Mouse (Mus musculus): ENCODE measurements around the gene Nuf2. TPM values are rescaled to one million over a fixed set of nuclear protein-coding genes. Genes with fewer than 3 reads are reported as not detected.
"Not testable (repeated sequence)": the region's sequence is repeated elsewhere in the genome, so short reads cannot be mapped to it uniquely, and the experiment has no call there.

The Nuf2 gene
- polyA plus RNA-seq, 1 experiment from 2014 or later: 6.2 TPM

GRCm38 (mm10) chr1:169526006-169526680 lies 5.1 kb downstream of the Nuf2 start:
- ATAC-seq (ENCODE audit: low read depth): no peak
- Histone ChIP-seq H3K36me3 (ENCODE audit: control insufficient read depth, insufficient read depth, low read length) (no peaks in the 10 kb centered on the region), H3K4me2 (ENCODE audit: low read depth, low read length) (no peak overlapping the region), H3K27me3 (ENCODE audit: control insufficient read depth, insufficient read depth, low read length) (no peaks in the 10 kb centered on the region), H3K27ac (ENCODE audit: low read depth, low read length) (no peak overlapping the region), H3K9me3 (ENCODE audit: control insufficient read depth, low read length) (no peaks in the 10 kb centered on the region), H3K4me1 (ENCODE audit: control insufficient read depth, insufficient read depth, low read length) (no peaks in the 10 kb centered on the region), H3K9ac (replicated peaks; ENCODE audit: low read depth, low read length) (no peak overlapping the region), H3K4me3 (ENCODE audit: low read depth, low read length) (no peak overlapping the region)
- WGBS: 94% methylated on average over 5 of the region's 5 CpGs

GRCm38 (mm10) chr1:169519337-169519736 lies 11.9 kb downstream of the Nuf2 start:
- Histone ChIP-seq H3K9me3 (ENCODE audit: control insufficient read depth, low read length) (no peaks in the 10 kb centered on the region), H3K4me2 (ENCODE audit: low read depth, low read length) (no peak overlapping the region), H3K27ac (ENCODE audit: low read depth, low read length) (no peak overlapping the region), H3K4me1 (ENCODE audit: control insufficient read depth, insufficient read depth, low read length) (no peaks in the 10 kb centered on the region), H3K36me3 (ENCODE audit: control insufficient read depth, insufficient read depth, low read length) (no peaks in the 10 kb centered on the region), H3K27me3 (ENCODE audit: control insufficient read depth, insufficient read depth, low read length) (no peaks in the 10 kb centered on the region), H3K4me3 (ENCODE audit: low read depth, low read length) (no peak overlapping the region), H3K9ac (replicated peaks; ENCODE audit: low read depth, low read length) (no peak overlapping the region)
- 95% methylated on average over 11 of the region's 11 CpGs for WGBS
- ATAC-seq (ENCODE audit: low read depth): no peak

GRCm38 (mm10) chr1:169517899-169518517 lies 13.3 kb downstream of the Nuf2 start:
- H3K4me1 ChIP-seq (ENCODE audit: control insufficient read depth, insufficient read depth, low read length); ATAC-seq (ENCODE audit: low read depth); H3K27me3 ChIP-seq (ENCODE audit: control insufficient read depth, insufficient read depth, low read length); H3K36me3 ChIP-seq (ENCODE audit: control insufficient read depth, insufficient read depth, low read length); H3K9me3 ChIP-seq (ENCODE audit: control insufficient read depth, low read length); H3K27ac ChIP-seq (ENCODE audit: low read depth, low read length); H3K4me2 ChIP-seq (ENCODE audit: low read depth, low read length); H3K9ac ChIP-seq (replicated peaks; ENCODE audit: low read depth, low read length); H3K4me3 ChIP-seq (ENCODE audit: low read depth, low read length): not testable (repeated sequence)
- 91% methylated on average over 6 of the region's 7 CpGs for WGBS

- Histone ChIP-seq H3K4me3 (ENCODE audit: low read depth, low read length) (no peak overlapping the region), H3K36me3 (ENCODE audit: control insufficient read depth, insufficient read depth, low read length) (no peaks in the 10 kb centered on the region), H3K27ac (ENCODE audit: low read depth, low read length) (no peak overlapping the region), H3K9me3 (ENCODE audit: control insufficient read depth, low read length) (no peaks in the 10 kb centered on the region), H3K9ac (replicated peaks; ENCODE audit: low read depth, low read length) (no peak overlapping the region), H3K27me3 (ENCODE audit: control insufficient read depth, insufficient read depth, low read length) (no peaks in the 10 kb centered on the region), H3K4me2 (ENCODE audit: low read depth, low read length) (no peak overlapping the region), H3K4me1 (ENCODE audit: control insufficient read depth, insufficient read depth, low read length) (no peaks in the 10 kb centered on the region)
- WGBS: 98% methylated on average over 8 of the region's 8 CpGs
- no peak for ATAC-seq (ENCODE audit: low read depth)
These were observed 13.8 kb downstream of the Nuf2 start for GRCm38 (mm10) chr1:169517376-169517892.

GRCm38 (mm10) chr1:169506354-169506753 lies 24.9 kb downstream of the Nuf2 start:
- WGBS: 89% methylated on average over 6 of the region's 6 CpGs

GRCm38 (mm10) chr1:169502876-169503275 lies 28.4 kb downstream of the Nuf2 start:
- Histone ChIP-seq H3K4me1 (ENCODE audit: control insufficient read depth, insufficient read depth, low read length) (no peaks in the 10 kb centered on the region), H3K9me3 (ENCODE audit: control insufficient read depth, low read length) (no peaks in the 10 kb centered on the region), H3K27ac (ENCODE audit: low read depth, low read length) (no peak overlapping the region), H3K36me3 (ENCODE audit: control insufficient read depth, insufficient read depth, low read length) (no peaks in the 10 kb centered on the region; the same call in 1 of the 2 replicates), H3K9ac (replicated peaks; ENCODE audit: low read depth, low read length) (no peak overlapping the region), H3K4me3 (ENCODE audit: low read depth, low read length) (no peak overlapping the region), H3K4me2 (ENCODE audit: low read depth, low read length) (no peak overlapping the region), H3K27me3 (ENCODE audit: control insufficient read depth, insufficient read depth, low read length) (no peaks in the 10 kb centered on the region)
- no peak for ATAC-seq (ENCODE audit: low read depth)
- WGBS: 89% methylated on average over 3 of the region's 3 CpGs

More at GRCm38 (mm10) chr1:169506354-169506753, 24.9 kb downstream of the Nuf2 start:
- no peak overlapping the region for H3K27ac ChIP-seq (ENCODE audit: low read depth, low read length)
- H3K4me1 ChIP-seq (ENCODE audit: control insufficient read depth, insufficient read depth, low read length): no peaks in the 10 kb centered on the region
- no peaks in the 10 kb centered on the region; the same call in 1 of the 2 replicates for H3K36me3 ChIP-seq (ENCODE audit: control insufficient read depth, insufficient read depth, low read length)
- H3K4me2 ChIP-seq (ENCODE audit: low read depth, low read length): no peak overlapping the region
- no peaks in the 10 kb centered on the region for H3K9me3 ChIP-seq (ENCODE audit: control insufficient read depth, low read length)
- no peaks in the 10 kb centered on the region for H3K27me3 ChIP-seq (ENCODE audit: control insufficient read depth, insufficient read depth, low read length)
- H3K4me3 ChIP-seq (ENCODE audit: low read depth, low read length): no peak overlapping the region
- no peak overlapping the region for H3K9ac ChIP-seq (replicated peaks; ENCODE audit: low read depth, low read length)
- ATAC-seq (ENCODE audit: low read depth): no peak

- WGBS: 66% methylated on average over 8 of the region's 8 CpGs
- Histone ChIP-seq H3K9ac (replicated peaks; ENCODE audit: low read depth, low read length) (no peak overlapping the region), H3K4me2 (ENCODE audit: low read depth, low read length) (no peak overlapping the region), H3K9me3 (ENCODE audit: control insufficient read depth, low read length) (no peaks in the 10 kb centered on the region), H3K27me3 (ENCODE audit: control insufficient read depth, insufficient read depth, low read length) (no peaks in the 10 kb centered on the region), H3K36me3 (ENCODE audit: control insufficient read depth, insufficient read depth, low read length) (no peaks in the 10 kb centered on the region), H3K27ac (ENCODE audit: low read depth, low read length) (no peak overlapping the region), H3K4me1 (ENCODE audit: control insufficient read depth, insufficient read depth, low read length) (no peaks in the 10 kb centered on the region), H3K4me3 (ENCODE audit: low read depth, low read length) (no peak overlapping the region)
- ATAC-seq (ENCODE audit: low read depth): no peak
These were observed 35.6 kb downstream of the Nuf2 start for GRCm38 (mm10) chr1:169495621-169496020.

- 95% methylated on average over 1 of the region's 1 CpGs for WGBS
- no peak overlapping the region for H3K4me3 ChIP-seq (ENCODE audit: low read depth, low read length)
- H3K4me1 ChIP-seq (ENCODE audit: control insufficient read depth, insufficient read depth, low read length): no peaks in the 10 kb centered on the region
- H3K9ac ChIP-seq (replicated peaks; ENCODE audit: low read depth, low read length): no peak overlapping the region
- no peak overlapping the region for H3K27ac ChIP-seq (ENCODE audit: low read depth, low read length)
- no peak for ATAC-seq (ENCODE audit: low read depth)
- no peaks in the 10 kb centered on the region for H3K9me3 ChIP-seq (ENCODE audit: control insufficient read depth, low read length)
- no peak overlapping the region for H3K4me2 ChIP-seq (ENCODE audit: low read depth, low read length)
- H3K36me3 ChIP-seq (ENCODE audit: control insufficient read depth, insufficient read depth, low read length): no peaks in the 10 kb centered on the region
- no peaks in the 10 kb centered on the region for H3K27me3 ChIP-seq (ENCODE audit: control insufficient read depth, insufficient read depth, low read length)
These were observed 39.7 kb downstream of the Nuf2 start for GRCm38 (mm10) chr1:169491561-169491960.

- H3K27ac ChIP-seq (ENCODE audit: low read depth, low read length): peak overlapping the region; percentile 17
- 36% methylated on average over 6 of the region's 6 CpGs for WGBS
- H3K9me3 ChIP-seq (ENCODE audit: control insufficient read depth, low read length): no peaks in the 10 kb centered on the region
- no peaks in the 10 kb centered on the region; the same call in 1 of the 2 replicates for H3K4me1 ChIP-seq (ENCODE audit: control insufficient read depth, insufficient read depth, low read length)
- H3K36me3 ChIP-seq (ENCODE audit: control insufficient read depth, insufficient read depth, low read length): no peaks in the 10 kb centered on the region
- no peak overlapping the region for H3K4me2 ChIP-seq (ENCODE audit: low read depth, low read length)
- no peaks in the 10 kb centered on the region for H3K27me3 ChIP-seq (ENCODE audit: control insufficient read depth, insufficient read depth, low read length)
- peak; percentile 77 for ATAC-seq (ENCODE audit: low read depth)
- no peak overlapping the region for H3K9ac ChIP-seq (replicated peaks; ENCODE audit: low read depth, low read length)
- H3K4me3 ChIP-seq (ENCODE audit: low read depth, low read length): no peak overlapping the region
These were observed 45.8 kb downstream of the Nuf2 start for GRCm38 (mm10) chr1:169485408-169485885.

Data from neural tube, embryonic 14.5 days (tissue).